Mouse (Mus musculus): ENCODE results near the gene Pdss2. TPM values are rescaled to one million over a fixed set of nuclear protein-coding genes. Genes with fewer than 3 reads are reported as not detected.

Pdss2 gene
- polyA plus RNA-seq, 1 experiment from 2014 or later = 14.7 TPM

DNA sequence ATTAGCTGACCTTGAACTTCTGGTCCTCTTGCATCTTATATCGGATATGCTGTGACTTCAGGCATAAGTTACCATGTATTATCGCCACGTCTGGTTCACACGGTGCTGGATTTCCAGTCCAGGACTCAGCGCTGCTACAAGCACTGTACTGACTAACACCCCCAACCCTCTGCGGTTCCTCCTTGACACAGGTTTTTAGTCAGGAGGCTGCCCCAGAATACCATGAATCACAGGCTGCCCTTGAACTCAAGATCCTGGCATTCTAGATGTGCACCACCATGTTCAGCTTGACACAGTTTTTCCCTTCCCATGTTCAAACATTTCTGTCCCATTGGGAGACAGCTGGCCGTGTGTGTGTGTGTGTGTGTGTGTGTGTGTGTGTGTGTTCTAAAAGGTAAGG lies 267.9 kb downstream of the Pdss2 start:
- no peaks in the 10 kb centered on the region for H3K9me3 ChIP-seq
- H3K9ac ChIP-seq = no peak overlapping the region
- no peak for ATAC-seq (ENCODE audit: insufficient number of reproducible peaks, insufficient read depth, low FRiP score, low TSS enrichment, low read depth)
- 82% methylated on average over 7 of the region's 7 CpGs for WGBS
- no peak overlapping the region; the same call in 1 of the 2 replicates for H3K27ac ChIP-seq
- H3K4me3 ChIP-seq = no peak overlapping the region
- no peak overlapping the region for H3K4me2 ChIP-seq
- H3K36me3 ChIP-seq = peaks cover 3% of the 10 kb centered on the region
- peaks cover 17% of the 10 kb centered on the region for H3K4me1 ChIP-seq
- H3K27me3 ChIP-seq = no peaks in the 10 kb centered on the region

DNA sequence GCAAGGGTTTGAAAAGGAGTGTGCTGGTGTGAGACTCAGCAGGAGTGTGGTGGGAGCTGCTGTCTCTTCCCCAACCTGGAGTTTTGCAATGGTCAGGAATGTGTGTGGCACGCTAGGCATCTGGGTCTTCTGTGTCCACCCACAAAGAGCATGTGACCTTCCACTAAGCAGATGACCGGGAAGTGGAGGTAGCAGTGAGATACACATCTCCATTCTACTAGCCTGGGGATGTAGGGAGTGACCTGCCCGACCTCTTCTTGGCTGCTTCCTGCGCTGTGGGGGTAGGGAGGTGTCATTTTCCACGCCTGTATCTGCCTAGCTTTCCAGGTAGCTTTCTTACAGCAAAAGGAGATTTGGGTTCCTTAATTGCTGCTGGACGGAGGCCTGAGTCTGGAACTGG lies 268.3 kb downstream of the Pdss2 start:
- H3K4me2 ChIP-seq = no peak overlapping the region
- no peak overlapping the region for H3K9ac ChIP-seq
- no peak for ATAC-seq (ENCODE audit: insufficient number of reproducible peaks, insufficient read depth, low FRiP score, low TSS enrichment, low read depth)
- no peaks in the 10 kb centered on the region for H3K9me3 ChIP-seq
- H3K4me1 ChIP-seq = peaks cover 17% of the 10 kb centered on the region
- no peak overlapping the region; the same call in 1 of the 2 replicates for H3K27ac ChIP-seq
- H3K36me3 ChIP-seq = peaks cover 7% of the 10 kb centered on the region
- WGBS = 28% methylated on average over 6 of the region's 6 CpGs
- no peaks in the 10 kb centered on the region for H3K27me3 ChIP-seq
- no peak overlapping the region for H3K4me3 ChIP-seq

DNA sequence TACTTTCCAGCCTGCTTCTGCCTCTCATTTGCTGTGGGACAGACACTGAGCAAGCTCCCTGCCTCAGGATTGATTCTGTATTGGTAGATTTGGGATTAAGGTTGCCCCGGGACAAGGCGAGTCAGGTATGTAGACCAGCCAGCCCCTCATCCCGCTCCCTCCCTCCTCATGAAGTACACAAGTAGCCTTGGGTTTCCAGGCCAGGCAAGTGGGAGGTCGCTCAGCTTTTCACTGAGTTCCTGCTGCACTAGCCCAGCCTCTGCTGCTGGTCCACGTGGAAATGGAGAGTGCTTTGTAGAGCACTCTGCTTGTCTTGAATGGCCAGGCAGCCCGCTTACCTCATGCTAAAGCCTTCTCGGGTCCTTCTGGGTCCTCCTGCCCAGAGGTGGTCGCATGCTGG lies 268.7 kb downstream of the Pdss2 start:
- Histone ChIP-seq H3K4me2 (no peak overlapping the region), H3K27me3 (no peaks in the 10 kb centered on the region), H3K4me1 (peaks cover 17% of the 10 kb centered on the region), H3K9me3 (no peaks in the 10 kb centered on the region), H3K36me3 (peaks cover 12% of the 10 kb centered on the region), H3K4me3 (no peak overlapping the region), H3K27ac (no peak overlapping the region), H3K9ac (no peak overlapping the region)
- 69% methylated on average over 8 of the region's 8 CpGs for WGBS
- ATAC-seq (ENCODE audit: insufficient number of reproducible peaks, insufficient read depth, low FRiP score, low TSS enrichment, low read depth) = no peak; the same call in 1 of the 2 replicates

DNA sequence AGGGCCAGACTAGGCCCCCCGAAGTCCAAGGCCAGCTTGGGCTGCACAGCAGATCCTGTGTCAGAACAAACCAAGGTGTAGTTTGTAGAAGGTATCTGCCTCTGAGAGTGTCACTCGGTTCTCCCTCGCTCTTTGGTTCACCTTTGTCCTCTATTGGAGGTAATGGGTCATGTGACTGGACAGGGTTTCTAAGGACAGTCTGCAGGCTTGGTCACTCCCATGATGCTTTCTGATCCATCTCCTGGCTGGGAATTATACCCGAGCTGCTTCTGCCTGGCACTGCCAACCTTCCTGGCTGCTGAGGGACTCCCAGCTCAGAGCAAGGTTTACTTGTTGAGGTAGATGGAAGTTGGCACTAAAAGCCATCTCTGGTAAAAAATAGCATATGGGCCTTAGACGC lies 269.6 kb downstream of the Pdss2 start:
- Histone ChIP-seq H3K36me3 (peaks cover 20% of the 10 kb centered on the region), H3K4me3 (no peak overlapping the region), H3K27ac (no peak overlapping the region), H3K9ac (no peak overlapping the region), H3K4me2 (no peak overlapping the region), H3K4me1 (peaks cover 17% of the 10 kb centered on the region), H3K9me3 (no peaks in the 10 kb centered on the region), H3K27me3 (no peaks in the 10 kb centered on the region)
- WGBS = 89% methylated on average over 5 of the region's 5 CpGs
- ATAC-seq (ENCODE audit: insufficient number of reproducible peaks, insufficient read depth, low FRiP score, low TSS enrichment, low read depth) = no peak

DNA sequence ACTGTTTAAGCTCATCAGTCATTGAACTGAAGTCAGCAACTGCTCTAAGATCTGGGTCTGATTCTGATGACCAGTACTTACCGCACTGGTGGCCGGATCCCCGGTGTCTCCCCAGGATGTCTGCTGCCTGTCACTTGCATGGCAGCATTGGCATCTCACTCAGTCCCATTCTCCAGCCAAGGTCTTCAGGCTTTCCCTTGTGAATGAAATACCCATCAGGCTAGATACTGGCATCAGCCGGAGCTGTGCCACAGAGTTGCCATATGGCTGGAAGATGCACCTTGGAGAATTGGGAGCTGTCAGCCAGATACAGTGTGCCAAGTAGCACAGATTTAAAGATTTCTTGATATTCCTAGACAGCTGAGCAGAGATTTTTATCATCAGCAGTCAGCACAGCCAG lies 281.3 kb downstream of the Pdss2 start:
- H3K9ac ChIP-seq = no peak overlapping the region
- no peak overlapping the region for H3K4me2 ChIP-seq
- H3K4me1 ChIP-seq = no peaks in the 10 kb centered on the region
- H3K4me3 ChIP-seq = no peak overlapping the region
- ATAC-seq (ENCODE audit: insufficient number of reproducible peaks, insufficient read depth, low FRiP score, low TSS enrichment, low read depth) = no peak
- H3K9me3 ChIP-seq = no peaks in the 10 kb centered on the region
- 96% methylated on average over 4 of the region's 4 CpGs for WGBS
- H3K27ac ChIP-seq = no peak overlapping the region
- H3K36me3 ChIP-seq = peaks cover 83% of the 10 kb centered on the region
- no peaks in the 10 kb centered on the region for H3K27me3 ChIP-seq

DNA sequence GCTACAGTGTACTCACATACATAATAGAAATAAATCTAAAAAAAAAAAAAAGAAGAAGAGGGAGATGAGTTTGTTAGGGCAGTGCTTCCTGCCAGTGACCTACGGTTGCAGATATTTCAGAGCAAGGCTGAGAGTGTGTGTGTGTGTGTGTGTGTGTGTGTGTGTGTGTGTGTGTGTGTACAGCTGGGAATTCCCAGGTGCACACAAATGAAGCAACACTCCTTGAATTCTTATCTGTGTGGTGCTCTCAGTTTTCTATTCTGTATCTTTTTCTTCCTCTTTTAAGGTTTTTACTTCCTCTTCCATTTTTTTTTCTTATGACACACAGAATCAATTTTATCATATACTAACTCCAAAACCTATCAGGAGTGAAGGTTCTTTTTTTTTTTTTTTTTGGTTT lies 283.0 kb downstream of the Pdss2 start:
- 100% methylated on average over 1 of the region's 1 CpGs for WGBS
- H3K4me3 ChIP-seq = no peak overlapping the region
- no peaks in the 10 kb centered on the region for H3K27me3 ChIP-seq
- no peaks in the 10 kb centered on the region for H3K4me1 ChIP-seq
- H3K9ac ChIP-seq = no peak overlapping the region
- no peaks in the 10 kb centered on the region for H3K9me3 ChIP-seq
- H3K4me2 ChIP-seq = no peak overlapping the region
- ATAC-seq (ENCODE audit: insufficient number of reproducible peaks, insufficient read depth, low FRiP score, low TSS enrichment, low read depth) = no peak
- H3K36me3 ChIP-seq = peaks cover 74% of the 10 kb centered on the region
- no peak overlapping the region for H3K27ac ChIP-seq

DNA sequence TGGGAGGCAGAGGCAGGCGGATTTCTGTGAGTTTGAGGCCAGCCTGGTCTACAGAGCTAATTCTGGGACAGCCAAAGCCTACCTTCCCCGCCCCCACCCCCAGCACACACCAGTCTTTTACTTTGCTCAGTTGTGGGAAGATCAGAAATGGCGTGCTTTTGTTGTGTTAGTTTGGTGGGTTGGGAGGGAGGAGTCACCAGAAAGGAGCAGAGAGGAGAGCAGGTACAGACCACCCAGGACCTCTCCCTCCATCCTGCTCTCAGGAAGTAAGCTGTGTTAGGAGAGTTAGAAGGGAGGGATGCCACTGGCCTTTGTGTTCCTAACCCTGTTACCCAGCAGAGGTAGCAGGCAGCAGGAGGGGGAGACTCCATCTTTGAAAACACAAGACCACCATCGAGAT lies 285.8 kb downstream of the Pdss2 start:
- H3K9ac ChIP-seq = no peak overlapping the region
- no peaks in the 10 kb centered on the region for H3K9me3 ChIP-seq
- H3K4me2 ChIP-seq = no peak overlapping the region
- 60% methylated on average over 4 of the region's 4 CpGs for WGBS
- H3K27ac ChIP-seq = no peak overlapping the region
- H3K36me3 ChIP-seq = peaks cover 74% of the 10 kb centered on the region
- no peaks in the 10 kb centered on the region for H3K27me3 ChIP-seq
- H3K4me3 ChIP-seq = no peak overlapping the region
- ATAC-seq (ENCODE audit: insufficient number of reproducible peaks, insufficient read depth, low FRiP score, low TSS enrichment, low read depth) = no peak
- H3K4me1 ChIP-seq = no peaks in the 10 kb centered on the region

DNA sequence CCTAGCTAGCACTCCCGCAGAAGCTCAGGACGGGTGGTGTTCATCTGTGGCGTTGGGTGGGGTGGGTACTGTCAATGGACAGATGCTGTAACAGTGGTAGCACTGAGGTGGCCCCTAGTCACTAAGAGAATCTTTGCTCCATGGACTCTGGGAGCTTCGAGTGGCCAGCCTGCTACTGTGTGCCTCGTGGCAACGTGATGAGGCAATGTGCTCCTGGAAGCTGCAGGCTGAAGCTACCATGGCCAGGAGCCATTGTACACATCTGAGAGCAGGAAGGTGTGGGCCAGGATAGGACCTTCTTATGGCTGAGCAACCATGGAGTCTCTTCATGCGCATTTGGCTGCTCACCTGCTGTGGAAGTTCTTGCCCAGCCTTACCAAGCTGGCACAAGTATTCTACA lies 287.9 kb downstream of the Pdss2 start:
- ATAC-seq (ENCODE audit: insufficient number of reproducible peaks, insufficient read depth, low FRiP score, low TSS enrichment, low read depth) = no peak
- peaks cover 73% of the 10 kb centered on the region for H3K36me3 ChIP-seq
- no peaks in the 10 kb centered on the region for H3K27me3 ChIP-seq
- H3K9ac ChIP-seq = no peak overlapping the region
- no peak overlapping the region for H3K4me3 ChIP-seq
- no peak overlapping the region for H3K27ac ChIP-seq
- no peak overlapping the region for H3K4me2 ChIP-seq
- WGBS = 96% methylated on average over 7 of the region's 7 CpGs
- no peaks in the 10 kb centered on the region for H3K4me1 ChIP-seq
- no peaks in the 10 kb centered on the region for H3K9me3 ChIP-seq

DNA sequence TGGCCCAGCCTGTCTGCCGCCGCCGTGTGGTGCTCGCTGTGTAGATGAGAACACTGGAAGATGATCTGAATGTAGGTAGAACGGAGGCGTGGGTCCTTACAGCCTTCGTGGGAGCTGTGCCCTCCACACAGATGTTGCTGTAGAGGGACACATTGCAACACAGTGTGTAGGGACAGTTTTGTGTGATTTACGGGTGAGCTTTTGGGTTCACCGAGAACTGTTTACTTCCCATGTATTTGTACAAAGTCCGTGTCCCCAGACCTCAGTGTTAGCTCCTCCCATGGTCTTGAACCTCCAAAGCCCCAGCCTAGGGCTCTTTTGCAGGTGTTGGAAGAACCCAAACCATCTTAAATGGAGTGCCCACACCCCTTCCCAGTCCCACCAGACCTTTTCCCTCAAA lies 291.7 kb downstream of the Pdss2 start:
- peaks cover 60% of the 10 kb centered on the region for H3K36me3 ChIP-seq
- WGBS = 94% methylated on average over 10 of the region's 10 CpGs

More for the DNA sequence above, 291.7 kb downstream of the Pdss2 start:
- Histone ChIP-seq H3K9me3 (no peaks in the 10 kb centered on the region), H3K9ac (no peak overlapping the region), H3K4me2 (no peak overlapping the region), H3K4me3 (no peak overlapping the region), H3K27me3 (no peaks in the 10 kb centered on the region), H3K27ac (no peak overlapping the region), H3K4me1 (peaks cover 11% of the 10 kb centered on the region)
- no peak for ATAC-seq (ENCODE audit: insufficient number of reproducible peaks, insufficient read depth, low FRiP score, low TSS enrichment, low read depth)

Other genes starting within 250 kb of the Pdss2 start
- gene Sobp, start 47.0 kb upstream of the Pdss2 start, polyA plus RNA-seq (2015; fragmentation: Nextera tagmentation; extraction: Ambion mirVana) = 5.4 and 5.6 TPM in 2 replicates
- gene 9030612E09Rik, start 46.8 kb upstream of the Pdss2 start, polyA plus RNA-seq (2015; fragmentation: Nextera tagmentation; extraction: Ambion mirVana) = 2.3 and 2.4 TPM in 2 replicates